Mouse (Mus musculus) kidney, postnatal 25 days (tissue): ENCODE measurements around the gene Mroh8.
A peak's percentile ranks its signal among the peaks of the same experiment; 100 is the strongest.
"Not testable (repeated sequence)": the region's sequence is repeated elsewhere in the genome, so short reads cannot be mapped to it uniquely, and the experiment has no call there.

ENCODE experiments used
- DNase-seq, 2 experiments: peaks; one replicate each; pipeline ENCODE4 v3.0.0; 2021; ENCODE audit warnings: mixed read lengths in 2 of 2

The Mroh8 gene

GRCm38 (mm10) chr2:157287542-157287941, 8.2 kb upstream of the Mroh8 start:
- peak in 1 of 2 experiments; percentile 63 for DNase-seq

GRCm38 (mm10) chr2:157283321-157283720, 4.0 kb upstream of the Mroh8 start:
- DNase-seq = no peak

GRCm38 (mm10) chr2:157278717-157279415, 483 bp downstream of the Mroh8 start, which contains the start of gene Rpn2:
Gene Rpn2 (plus strand): TSS chr2:157279017.
- DNase-seq = peak; percentile 97 to 98

GRCm38 (mm10) chr2:157263832-157264231, 15.5 kb downstream of the Mroh8 start:
- no peak for DNase-seq

GRCm38 (mm10) chr2:157263101-157263500, 16.2 kb downstream of the Mroh8 start:
- no peak for DNase-seq

GRCm38 (mm10) chr2:157262506-157262905, 16.8 kb downstream of the Mroh8 start:
- no peak for DNase-seq

GRCm38 (mm10) chr2:157261930-157262329, 17.4 kb downstream of the Mroh8 start:
- DNase-seq = no peak

GRCm38 (mm10) chr2:157259720-157260119, 19.6 kb downstream of the Mroh8 start:
- peak; percentile 64 to 70 for DNase-seq

- DNase-seq = no peak
Measured at GRCm38 (mm10) chr2:157248111-157248510, 31.2 kb downstream of the Mroh8 start.

GRCm38 (mm10) chr2:157245603-157246002, 33.7 kb downstream of the Mroh8 start:
- no peak for DNase-seq

GRCm38 (mm10) chr2:157245001-157245400, 34.3 kb downstream of the Mroh8 start:
- DNase-seq = no peak

- DNase-seq = no peak
Measured at GRCm38 (mm10) chr2:157235946-157236345, 43.4 kb downstream of the Mroh8 start.

GRCm38 (mm10) chr2:157221916-157222315, 57.4 kb downstream of the Mroh8 start:
- DNase-seq = not testable (repeated sequence)

- DNase-seq = no peak
Measured at GRCm38 (mm10) chr2:157220108-157220507, 59.2 kb downstream of the Mroh8 start.

GRCm38 (mm10) chr2:157211731-157212130, 67.6 kb downstream of the Mroh8 start:
- no peak for DNase-seq

- peak; percentile 91 to 95 for DNase-seq
Measured at GRCm38 (mm10) chr2:157204366-157205218, 74.8 kb downstream of the Mroh8 start, which contains the start of gene Rbl1. Gene Rbl1 (minus strand): TSS chr2:157204534.

- DNase-seq = peak in 1 of 2 experiments; percentile 40
Measured at GRCm38 (mm10) chr2:157203459-157204365, 75.6 kb downstream of the Mroh8 start.

GRCm38 (mm10) chr2:157203026-157203425, 76.3 kb downstream of the Mroh8 start:
- DNase-seq = no peak

GRCm38 (mm10) chr2:157202361-157202760, 77.0 kb downstream of the Mroh8 start:
- no peak for DNase-seq

- DNase-seq = peak; percentile 56 to 82
Measured at GRCm38 (mm10) chr2:157201081-157201830, 78.1 kb downstream of the Mroh8 start.

GRCm38 (mm10) chr2:157198405-157198804, 80.9 kb downstream of the Mroh8 start:
- not testable (repeated sequence) for DNase-seq

- no peak for DNase-seq
Measured at GRCm38 (mm10) chr2:157190651-157191050, 88.7 kb downstream of the Mroh8 start.
